Mouse (Mus musculus) cerebellum, adult 2 months (tissue): Measurements from ENCODE around the gene Prkce. TPM values are rescaled to one million over a fixed set of nuclear protein-coding genes. Genes with fewer than 3 reads are reported as not detected.
A peak's percentile ranks its signal among the peaks of the same experiment; 100 is the strongest.

Source experiments
- DNase-seq, 2 experiments: peaks; one replicate each; pipeline ENCODE4 v3.0.0; 2021
- H3K27ac ChIP-seq: fragments of 200-500 bp; 2 replicates; pipeline ENCODE4 v1.5.1; 2012; ENCODE audit warnings: low read length, control low read depth, inconsistent platforms; ENCODE audit not compliant: insufficient read depth
- H3K27me3 ChIP-seq: fragments of 200-500 bp; 2 replicates; pipeline ENCODE4 v1.6.1; 2012; ENCODE audit warnings: inconsistent platforms, mild to moderate bottlenecking, low read length, moderate library complexity; ENCODE audit not compliant: control insufficient read depth, insufficient read depth
- H3K4me1 ChIP-seq: fragments of 200-500 bp; 2 replicates; pipeline ENCODE4 v1.6.1; 2011; ENCODE audit warnings: low read length; ENCODE audit not compliant: control insufficient read depth, insufficient read depth
- H3K4me3 ChIP-seq: fragments of 200-500 bp; replicated peaks from 2 replicates; pipeline ENCODE3; 2011; ENCODE audit warnings: mild to moderate bottlenecking, low read depth, low read length, control low read depth; ENCODE audit not compliant: insufficient read depth
- CTCF ChIP-seq: fragments of 200-500 bp; IDR thresholded peaks from 2 replicates; pipeline ENCODE4 v1.5.1; 2011; ENCODE audit warnings: low read depth, mild to moderate bottlenecking, control low read depth, low read length, moderate library complexity, borderline replicate concordance; ENCODE audit not compliant: insufficient read depth
- POLR2A ChIP-seq: fragments of 200-500 bp; IDR thresholded peaks from 2 replicates; pipeline ENCODE4 v1.6.1; 2011; ENCODE audit warnings: low read length, control low read depth, borderline replicate concordance; ENCODE audit not compliant: insufficient read depth
- WGBS: fragments of 180-500 bp; shearing (Covaris S2); methylation state at CpG from one replicate; pipeline ENCODE4 v1.1.7; 2018; 5-methylcytosine and 5-hydroxymethylcytosine counted together
- polyA plus RNA-seq: library from polyadenylated mRNA; depleted of rRNA; stranded (reverse); fragments of >200 nt; gene quantifications from 2 replicates; pipeline ENCODE4 v1.2.3, GENCODE M21; 2012

The Prkce gene
- polyA plus RNA-seq, 1 experiment: 53.7 TPM

GRCm38 (mm10) chr17:86166567-86167319 lies 842 bp upstream of the Prkce start:
- WGBS: under 1% methylated on average over 46 of the region's 46 CpGs
- DNase-seq: peak; percentile 85 to 87
- Histone ChIP-seq H3K4me1 (peaks cover 8% of the 10 kb centered on the region), H3K27me3 (no peaks in the 10 kb centered on the region), H3K4me3 (peak overlapping the region; percentile 67), H3K27ac (peak overlapping the region; percentile 98)
- TF ChIP-seq CTCF: no peak
- no peak for TF ChIP-seq POLR2A

- Histone ChIP-seq H3K27ac (peak overlapping the region; percentile 94), H3K27me3 (no peaks in the 10 kb centered on the region), H3K4me3 (peak overlapping the region; percentile 67), H3K4me1 (peaks cover 9% of the 10 kb centered on the region)
- DNase-seq: peak; percentile 73 to 74
- WGBS: under 1% methylated on average over 64 of the region's 64 CpGs
- no peak for TF ChIP-seq POLR2A
Measured at GRCm38 (mm10) chr17:86168231-86168981, 821 bp downstream of the Prkce start.

GRCm38 (mm10) chr17:86169092-86169491 lies 1.5 kb downstream of the Prkce start:
- TF ChIP-seq CTCF: no peak

GRCm38 (mm10) chr17:86170164-86170958 lies 2.8 kb downstream of the Prkce start:
- WGBS: 19% methylated on average over 9 of the region's 9 CpGs
- Histone ChIP-seq H3K4me3 (peak overlapping the region; percentile 67), H3K27ac (no peak overlapping the region), H3K27me3 (no peaks in the 10 kb centered on the region), H3K4me1 (peaks cover 13% of the 10 kb centered on the region)
- no peak for DNase-seq
- TF ChIP-seq POLR2A: no peak
- no peak for TF ChIP-seq CTCF

More at GRCm38 (mm10) chr17:86169092-86169491, 1.5 kb downstream of the Prkce start:
- H3K4me1 ChIP-seq: peaks cover 10% of the 10 kb centered on the region
- peak in 1 of 2 experiments; percentile 45 for DNase-seq
- WGBS: 4% methylated on average over 6 of the region's 6 CpGs
- H3K27me3 ChIP-seq: no peaks in the 10 kb centered on the region
- peak overlapping the region; percentile 94 for H3K27ac ChIP-seq
- H3K4me3 ChIP-seq: peak overlapping the region; percentile 67

GRCm38 (mm10) chr17:86175516-86175915 lies 7.9 kb downstream of the Prkce start:
- DNase-seq: no peak
- Histone ChIP-seq H3K4me1 (peaks cover 27% of the 10 kb centered on the region), H3K27ac (no peak overlapping the region), H3K4me3 (no peak overlapping the region), H3K27me3 (no peaks in the 10 kb centered on the region)
- no peak for TF ChIP-seq POLR2A
- WGBS: 73% methylated on average over 9 of the region's 9 CpGs

GRCm38 (mm10) chr17:86176722-86177121 lies 9.1 kb downstream of the Prkce start:
- no peak overlapping the region for H3K4me3 ChIP-seq
- H3K27me3 ChIP-seq: no peaks in the 10 kb centered on the region
- TF ChIP-seq CTCF (no peak), POLR2A (no peak)
- H3K27ac ChIP-seq: no peak overlapping the region
- H3K4me1 ChIP-seq: peaks cover 24% of the 10 kb centered on the region
- no peak for DNase-seq
- 81% methylated on average over 7 of the region's 7 CpGs for WGBS

- no peak overlapping the region for H3K4me3 ChIP-seq
- no peak for TF ChIP-seq POLR2A
- no peak; the same call in 1 of the 2 replicates for TF ChIP-seq CTCF
- H3K4me1 ChIP-seq: peaks cover 26% of the 10 kb centered on the region
- no peak overlapping the region for H3K27ac ChIP-seq
- H3K27me3 ChIP-seq: no peaks in the 10 kb centered on the region
- WGBS: 0% methylated on average over 2 of the region's 2 CpGs
- peak in 1 of 2 experiments; percentile 70 for DNase-seq
Measured at GRCm38 (mm10) chr17:86183788-86184187, 16.2 kb downstream of the Prkce start.
